Mouse (Mus musculus) lung, postnatal 0 days (tissue): ENCODE measurements around the gene Sf3b2.
A peak's percentile ranks its signal among the peaks of the same experiment; 100 is the strongest.

ENCODE experiments used
- CTCF ChIP-seq: IDR thresholded peaks from 2 replicates; pipeline ENCODE4 v1.5.1; 2016; ENCODE audit warnings: antibody characterized with exemption, mild to moderate bottlenecking
- EP300 ChIP-seq: IDR thresholded peaks from 2 replicates; pipeline ENCODE4 v1.6.1; 2016; ENCODE audit warnings: antibody characterized with exemption, mild to moderate bottlenecking, control low read depth

GRCm38 (mm10) chr19:5272326-5272795, 22.9 kb downstream of the Sf3b2 start:
- TF ChIP-seq CTCF (0 out of 2 replicates have a peak, but pooled peaks have one; percentile 3), EP300 (no peak)
